Mouse (Mus musculus): ENCODE results near the gene Psd. TPM values are rescaled to one million over a fixed set of nuclear protein-coding genes. Genes with fewer than 3 reads are reported as not detected.
A peak's percentile ranks its signal among the peaks of the same experiment; 100 is the strongest.

Psd gene
- polyA plus RNA-seq, 1 experiment from 2014 or later, result 7.4 TPM

DNA sequence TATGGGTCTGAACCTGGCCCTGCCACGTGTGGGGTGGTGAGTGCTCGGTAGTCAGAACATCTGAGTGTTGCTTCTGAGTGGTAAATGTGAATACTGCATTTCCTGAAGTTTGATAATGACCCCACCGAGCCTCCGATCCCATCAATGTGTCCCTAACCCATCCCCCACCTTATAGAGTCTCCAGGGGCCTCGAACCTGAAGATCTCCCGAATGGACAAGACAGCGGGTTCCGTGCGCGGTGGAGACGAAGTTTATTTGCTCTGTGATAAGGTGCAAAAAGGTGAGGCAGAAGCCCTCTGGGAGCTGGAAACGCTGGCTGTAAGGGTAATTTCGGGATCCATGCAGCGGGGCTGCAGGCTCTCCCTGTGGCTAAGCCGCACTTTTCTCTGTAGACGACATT lies 19.2 kb downstream of the Psd start:
- no peak overlapping the region for H3K4me3 ChIP-seq (ENCODE audit: control insufficient read depth in 1 of 2, insufficient read depth in 1 of 2, low read depth in 1 of 2, low read length in 2 of 2)
- H3K4me2 ChIP-seq (ENCODE audit: low read length), result no peak overlapping the region
- no peaks in the 10 kb centered on the region for H3K9me3 ChIP-seq (ENCODE audit: control insufficient read depth, low read length)
- no peak overlapping the region for H3K9ac ChIP-seq (ENCODE audit: low read length)
- H3K36me3 ChIP-seq (ENCODE audit: control insufficient read depth, insufficient read depth, low read length), result peaks cover 43% of the 10 kb centered on the region
- peaks cover 16% of the 10 kb centered on the region; the same call in 1 of the 2 replicates for H3K27me3 ChIP-seq (ENCODE audit: control insufficient read depth, insufficient read depth, low read length)
- WGBS, result 78% methylated on average over 16 of the region's 16 CpGs
- H3K4me1 ChIP-seq (ENCODE audit: control insufficient read depth in 2 of 2, insufficient read depth in 2 of 2, low read length in 2 of 2), result peaks cover 9 to 17% of the 10 kb centered on the region in 2 experiments; a peak in 3 of 4 replicates
- no peak overlapping the region for H3K27ac ChIP-seq (replicated peaks in 1 of 2; ENCODE audit: control insufficient read depth in 1 of 2, insufficient read depth in 1 of 2, low read depth in 2 of 2, low read length in 2 of 2)
- ATAC-seq (ENCODE audit: insufficient number of reproducible peaks, insufficient read depth, low FRiP score, low read depth), result no peak

DNA sequence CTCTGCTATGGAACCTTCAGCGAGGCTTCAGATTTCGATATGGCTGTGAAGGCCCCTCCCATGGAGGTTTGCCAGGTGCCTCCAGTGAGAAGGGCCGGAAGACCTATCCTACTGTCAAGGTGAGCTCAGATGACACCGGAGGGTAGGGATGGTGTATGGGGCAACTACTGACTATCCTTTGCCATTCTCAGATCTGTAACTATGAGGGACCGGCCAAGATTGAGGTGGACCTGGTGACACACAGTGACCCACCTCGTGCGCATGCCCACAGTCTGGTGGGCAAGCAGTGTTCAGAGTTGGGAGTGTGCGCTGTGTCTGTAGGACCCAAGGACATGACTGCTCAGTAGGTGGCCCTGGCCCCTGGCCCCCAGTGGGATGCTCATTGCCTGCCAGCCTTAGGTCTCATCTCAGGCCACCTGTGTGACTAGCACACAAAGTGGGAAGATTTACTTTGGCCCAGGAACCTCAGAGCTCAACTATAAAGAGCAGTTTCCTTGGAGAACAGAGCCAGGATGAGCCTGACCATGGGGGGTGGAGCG lies 20.1 kb downstream of the Psd start:
- ATAC-seq (ENCODE audit: insufficient number of reproducible peaks, insufficient read depth, low FRiP score, low read depth), result no peak
- peaks cover 36% of the 10 kb centered on the region for H3K36me3 ChIP-seq (ENCODE audit: control insufficient read depth, insufficient read depth, low read length)
- H3K27me3 ChIP-seq (ENCODE audit: control insufficient read depth, insufficient read depth, low read length), result 0 out of 2 replicates have a peak, but pooled peaks cover 16% of the 10 kb centered on the region
- H3K4me2 ChIP-seq (ENCODE audit: low read length), result no peak overlapping the region
- no peak overlapping the region for H3K9ac ChIP-seq (ENCODE audit: low read length)
- 89% methylated on average over 9 of the region's 9 CpGs for WGBS
- no peak overlapping the region for H3K27ac ChIP-seq (replicated peaks in 1 of 2; ENCODE audit: control insufficient read depth in 1 of 2, insufficient read depth in 1 of 2, low read depth in 2 of 2, low read length in 2 of 2)
- H3K4me1 ChIP-seq (ENCODE audit: control insufficient read depth in 2 of 2, insufficient read depth in 2 of 2, low read length in 2 of 2), result peaks cover 9 to 17% of the 10 kb centered on the region in 2 experiments; a peak in 3 of 4 replicates
- H3K4me3 ChIP-seq (ENCODE audit: control insufficient read depth in 1 of 2, insufficient read depth in 1 of 2, low read depth in 1 of 2, low read length in 2 of 2), result no peak overlapping the region
- no peaks in the 10 kb centered on the region for H3K9me3 ChIP-seq (ENCODE audit: control insufficient read depth, low read length)

- H3K9me3 ChIP-seq (ENCODE audit: control insufficient read depth, low read length), result no peaks in the 10 kb centered on the region
- peak overlapping the region in 1 of 2 experiments; percentile 86; a peak in 1 of 4 replicates for H3K27ac ChIP-seq (replicated peaks in 1 of 2; ENCODE audit: control insufficient read depth in 1 of 2, insufficient read depth in 1 of 2, low read depth in 2 of 2, low read length in 2 of 2)
- H3K36me3 ChIP-seq (ENCODE audit: control insufficient read depth, insufficient read depth, low read length), result peaks cover 30% of the 10 kb centered on the region
- peaks cover 9 to 17% of the 10 kb centered on the region in 2 experiments; a peak in 3 of 4 replicates for H3K4me1 ChIP-seq (ENCODE audit: control insufficient read depth in 2 of 2, insufficient read depth in 2 of 2, low read length in 2 of 2)
- peak overlapping the region; percentile 99 for H3K4me2 ChIP-seq (ENCODE audit: low read length)
- peak overlapping the region; percentile 86 for H3K9ac ChIP-seq (ENCODE audit: low read length)
- 0 out of 2 replicates have a peak, but pooled peaks cover 16% of the 10 kb centered on the region for H3K27me3 ChIP-seq (ENCODE audit: control insufficient read depth, insufficient read depth, low read length)
- WGBS, result 54% methylated on average over 5 of the region's 5 CpGs
- no peak for ATAC-seq (ENCODE audit: insufficient number of reproducible peaks, insufficient read depth, low FRiP score, low read depth)
- H3K4me3 ChIP-seq (ENCODE audit: control insufficient read depth in 1 of 2, insufficient read depth in 1 of 2, low read depth in 1 of 2, low read length in 2 of 2), result peak overlapping the region; percentile 82 to 84
These were observed 20.7 kb downstream of the Psd start for GRCm38 (mm10) chr19:46306268-46306610.

DNA sequence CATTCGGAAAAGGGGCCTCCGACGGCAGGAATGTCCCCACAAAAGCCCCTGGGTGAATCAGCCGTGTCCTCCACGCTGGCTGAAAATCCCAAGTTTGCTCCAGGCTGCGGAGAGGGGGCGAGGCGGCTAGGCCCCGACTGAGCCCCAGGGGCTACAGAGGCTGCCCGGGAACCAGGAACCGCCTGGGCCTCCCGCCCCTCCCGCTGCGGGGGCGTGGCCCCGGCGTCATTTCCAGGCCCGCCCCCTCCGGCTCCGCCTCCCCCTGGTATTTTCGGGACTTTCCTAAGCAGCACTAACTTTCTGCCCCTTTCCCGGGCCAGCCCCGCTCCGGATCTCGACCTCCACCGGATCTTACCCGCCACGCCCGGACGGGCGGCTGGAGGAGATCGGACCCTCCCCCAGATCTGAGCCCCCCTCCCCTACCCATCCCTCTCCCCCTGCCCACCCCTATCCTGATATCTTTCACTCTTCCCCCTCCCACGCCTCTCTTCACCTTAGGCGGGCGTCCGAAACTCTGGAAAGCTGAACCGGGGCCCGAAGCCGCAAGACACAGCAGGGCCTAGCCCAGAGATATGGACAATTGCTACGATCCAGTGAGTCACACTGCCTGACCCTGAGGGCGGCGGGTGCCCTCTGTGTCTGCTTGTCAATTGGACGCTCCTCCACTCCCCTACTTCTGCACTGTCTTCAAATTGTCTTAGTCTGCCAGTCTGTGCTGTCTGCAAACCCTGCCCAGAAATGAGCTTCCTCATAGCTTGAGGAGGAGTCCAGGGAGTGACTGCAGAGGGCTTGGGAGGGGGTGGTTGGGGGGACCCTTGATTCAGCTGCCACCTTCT lies 21.3 kb downstream of the Psd start:
- peaks cover 24% of the 10 kb centered on the region for H3K36me3 ChIP-seq (ENCODE audit: control insufficient read depth, insufficient read depth, low read length)
- no peaks in the 10 kb centered on the region for H3K9me3 ChIP-seq (ENCODE audit: control insufficient read depth, low read length)
- H3K4me3 ChIP-seq (ENCODE audit: control insufficient read depth in 1 of 2, insufficient read depth in 1 of 2, low read depth in 1 of 2, low read length in 2 of 2), result peak overlapping the region; percentile 82 to 84
- H3K9ac ChIP-seq (ENCODE audit: low read length), result peak overlapping the region; percentile 86
- H3K4me1 ChIP-seq (ENCODE audit: control insufficient read depth in 2 of 2, insufficient read depth in 2 of 2, low read length in 2 of 2), result peaks cover 9 to 17% of the 10 kb centered on the region in 2 experiments; a peak in 3 of 4 replicates
- ATAC-seq (ENCODE audit: insufficient number of reproducible peaks, insufficient read depth, low FRiP score, low read depth), result peak; percentile 75
- peak overlapping the region; percentile 58 to 86; a peak in 3 of 4 replicates for H3K27ac ChIP-seq (replicated peaks in 1 of 2; ENCODE audit: control insufficient read depth in 1 of 2, insufficient read depth in 1 of 2, low read depth in 2 of 2, low read length in 2 of 2)
- H3K27me3 ChIP-seq (ENCODE audit: control insufficient read depth, insufficient read depth, low read length), result 0 out of 2 replicates have a peak, but pooled peaks cover 16% of the 10 kb centered on the region
- H3K4me2 ChIP-seq (ENCODE audit: low read length), result peak overlapping the region; percentile 99
- under 1% methylated on average over 41 of the region's 43 CpGs for WGBS

GRCm38 (mm10) chr19:46304908-46305333 lies 22.0 kb downstream of the Psd start:
- H3K9me3 ChIP-seq (ENCODE audit: control insufficient read depth, low read length), result no peaks in the 10 kb centered on the region
- WGBS, result under 1% methylated on average over 34 of the region's 34 CpGs
- peak overlapping the region; percentile 58 to 86 for H3K27ac ChIP-seq (replicated peaks in 1 of 2; ENCODE audit: control insufficient read depth in 1 of 2, insufficient read depth in 1 of 2, low read depth in 2 of 2, low read length in 2 of 2)
- peak overlapping the region; percentile 86 for H3K9ac ChIP-seq (ENCODE audit: low read length)
- peak; percentile 46 for ATAC-seq (ENCODE audit: insufficient number of reproducible peaks, insufficient read depth, low FRiP score, low read depth)
- peak overlapping the region; percentile 82 to 84 for H3K4me3 ChIP-seq (ENCODE audit: control insufficient read depth in 1 of 2, insufficient read depth in 1 of 2, low read depth in 1 of 2, low read length in 2 of 2)
- peaks cover 9 to 17% of the 10 kb centered on the region in 2 experiments; a peak in 3 of 4 replicates for H3K4me1 ChIP-seq (ENCODE audit: control insufficient read depth in 2 of 2, insufficient read depth in 2 of 2, low read length in 2 of 2)
- peak overlapping the region; percentile 99 for H3K4me2 ChIP-seq (ENCODE audit: low read length)
- 0 out of 2 replicates have a peak, but pooled peaks cover 16% of the 10 kb centered on the region for H3K27me3 ChIP-seq (ENCODE audit: control insufficient read depth, insufficient read depth, low read length)
- H3K36me3 ChIP-seq (ENCODE audit: control insufficient read depth, insufficient read depth, low read length), result peaks cover 17% of the 10 kb centered on the region

DNA sequence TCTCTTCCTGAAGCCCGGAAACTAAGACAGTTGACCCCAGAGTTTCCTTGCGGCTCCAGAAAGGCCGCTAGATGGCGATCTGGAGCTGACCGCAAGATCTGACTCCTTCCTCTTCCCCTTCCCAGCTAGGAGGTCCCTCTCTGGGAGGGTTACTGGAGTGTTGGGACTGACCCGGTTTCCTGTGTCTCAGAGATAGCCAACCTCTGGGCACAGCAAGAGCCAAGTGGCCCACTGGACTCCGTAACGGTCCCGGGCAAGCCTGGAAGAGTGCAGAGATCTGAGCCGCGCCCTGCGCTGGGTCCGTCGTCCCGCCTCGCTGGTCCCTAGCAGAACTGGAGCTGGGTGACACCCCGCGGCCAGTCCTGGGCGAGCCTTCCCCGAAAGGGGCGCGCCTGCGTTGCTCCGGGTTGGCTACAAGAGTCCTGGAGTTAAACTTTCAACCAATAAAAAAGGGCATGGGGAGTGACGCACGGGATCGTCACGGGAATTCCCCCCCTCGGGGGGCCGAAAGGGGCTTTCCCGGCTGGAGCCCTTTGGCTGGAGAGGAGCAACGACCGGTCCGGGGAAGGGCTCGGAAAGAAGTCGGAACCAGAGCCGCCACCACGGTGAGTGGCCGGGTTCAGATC lies 22.6 kb downstream of the Psd start, which contains the start of gene Nfkb2:
Nfkb2 (plus strand) TSS at position 105 of the 626 bp plus-strand sequence.
- Histone ChIP-seq H3K4me2 (ENCODE audit: low read length) (peak within 1 kb of the TSS; percentile 99), H3K27ac (replicated peaks in 1 of 2; ENCODE audit: control insufficient read depth in 1 of 2, insufficient read depth in 1 of 2, low read depth in 2 of 2, low read length in 2 of 2) (peak within 1 kb of the TSS; percentile 86 to 89), H3K4me1 (ENCODE audit: control insufficient read depth in 2 of 2, insufficient read depth in 2 of 2, low read length in 2 of 2) (peaks cover 9 to 17% of the 10 kb centered on the region in 2 experiments; a peak in 3 of 4 replicates), H3K27me3 (ENCODE audit: control insufficient read depth, insufficient read depth, low read length) (0 out of 2 replicates have a peak, but pooled peaks cover 16% of the 10 kb centered on the region), H3K9ac (ENCODE audit: low read length) (peak within 1 kb of the TSS; percentile 86), H3K36me3 (ENCODE audit: control insufficient read depth, insufficient read depth, low read length) (peaks cover 11% of the 10 kb centered on the region; the same call in 1 of the 2 replicates), H3K4me3 (ENCODE audit: control insufficient read depth in 1 of 2, insufficient read depth in 1 of 2, low read depth in 1 of 2, low read length in 2 of 2) (peak within 1 kb of the TSS; percentile 82 to 84), H3K9me3 (ENCODE audit: control insufficient read depth, low read length) (no peaks in the 10 kb centered on the region)
- under 1% methylated on average over 36 of the region's 39 CpGs for WGBS
- peak; percentile 88 for ATAC-seq (ENCODE audit: insufficient number of reproducible peaks, insufficient read depth, low FRiP score, low read depth)
